Mouse (Mus musculus): ENCODE results near the gene Tm9sf2. TPM values are rescaled to one million over a fixed set of nuclear protein-coding genes. Genes with fewer than 3 reads are reported as not detected.
A peak's percentile ranks its signal among the peaks of the same experiment; 100 is the strongest.
"Not testable (repeated sequence)": the region's sequence is repeated elsewhere in the genome, so short reads cannot be mapped to it uniquely, and the experiment has no call there.

Gene Tm9sf2
- polyA plus RNA-seq, 1 experiment from 2014 or later: 72.6 TPM

GRCm38 (mm10) chr14:122101890-122102289 is 4.9 kb upstream of the Tm9sf2 start:
- 82% methylated on average over 9 of the region's 9 CpGs for WGBS (ENCODE audit: insufficient replicate concordance)
- H3K4me3 ChIP-seq (replicated peaks); H3K36me3 ChIP-seq (replicated peaks); H3K27ac ChIP-seq (replicated peaks); ATAC-seq (ENCODE audit: insufficient read depth); H3K9me3 ChIP-seq (replicated peaks); H3K27me3 ChIP-seq; H3K4me2 ChIP-seq; H3K9ac ChIP-seq: not testable (repeated sequence)
- H3K4me1 ChIP-seq (replicated peaks): peaks cover 20% of the 10 kb centered on the region

DNA sequence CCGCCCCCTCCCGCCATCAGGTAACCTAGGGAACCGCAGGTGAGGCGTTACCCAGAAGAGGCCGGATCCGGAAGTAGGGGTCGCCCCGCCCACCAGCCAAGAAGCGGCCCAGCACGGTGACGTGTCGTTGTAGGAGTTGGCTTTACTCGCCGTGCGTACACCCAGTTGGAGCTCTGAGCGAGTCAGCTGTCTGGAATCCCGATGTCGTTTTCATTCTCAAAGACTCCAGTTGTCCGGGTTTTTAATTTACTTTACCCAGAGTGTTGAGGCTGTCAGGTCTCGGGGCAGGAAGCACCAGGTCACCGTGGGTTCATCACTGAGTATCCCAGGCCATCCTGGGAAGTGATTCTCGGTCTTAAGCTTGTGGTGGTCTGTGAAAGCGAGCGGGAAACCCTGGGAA is 2.0 kb upstream of the Tm9sf2 start:
- no peaks in the 10 kb centered on the region for H3K27me3 ChIP-seq
- H3K27ac ChIP-seq (replicated peaks): peak overlapping the region; percentile 96
- peak overlapping the region; percentile 99 for H3K9ac ChIP-seq
- WGBS (ENCODE audit: insufficient replicate concordance): 2% methylated on average over 24 of the region's 24 CpGs
- ATAC-seq (ENCODE audit: insufficient read depth): peak; percentile 86
- H3K4me3 ChIP-seq (replicated peaks): peak overlapping the region; percentile 100
- H3K4me2 ChIP-seq: peak overlapping the region; percentile 84
- no peaks in the 10 kb centered on the region for H3K9me3 ChIP-seq (replicated peaks)
- peaks cover 37% of the 10 kb centered on the region for H3K4me1 ChIP-seq (replicated peaks)
- H3K36me3 ChIP-seq (replicated peaks): no peaks in the 10 kb centered on the region

- peak overlapping the region; percentile 96 for H3K27ac ChIP-seq (replicated peaks)
- H3K9me3 ChIP-seq (replicated peaks): no peaks in the 10 kb centered on the region
- H3K4me1 ChIP-seq (replicated peaks): peaks cover 43% of the 10 kb centered on the region
- peak overlapping the region; percentile 100 for H3K4me3 ChIP-seq (replicated peaks)
- no peaks in the 10 kb centered on the region for H3K27me3 ChIP-seq
- ATAC-seq (ENCODE audit: insufficient read depth): no peak
- 58% methylated on average over 16 of the region's 16 CpGs for WGBS (ENCODE audit: insufficient replicate concordance)
- peak overlapping the region; percentile 84 for H3K4me2 ChIP-seq
- H3K9ac ChIP-seq: peak overlapping the region; percentile 99
- peaks cover 2% of the 10 kb centered on the region; the same call in 1 of the 2 replicates for H3K36me3 ChIP-seq (replicated peaks)
Measured at GRCm38 (mm10) chr14:122105391-122106285, 1.2 kb upstream of the Tm9sf2 start.

GRCm38 (mm10) chr14:122107481-122108214 is 810 bp downstream of the Tm9sf2 start:
- Histone ChIP-seq H3K4me2 (peak overlapping the region; percentile 84), H3K27ac (replicated peaks) (peak overlapping the region; percentile 96), H3K9ac (peak overlapping the region; percentile 99), H3K27me3 (no peaks in the 10 kb centered on the region), H3K9me3 (replicated peaks) (no peaks in the 10 kb centered on the region), H3K4me3 (replicated peaks) (peak overlapping the region; percentile 100), H3K36me3 (replicated peaks) (peaks cover 19% of the 10 kb centered on the region), H3K4me1 (replicated peaks) (peaks cover 46% of the 10 kb centered on the region)
- ATAC-seq (ENCODE audit: insufficient read depth): peak; percentile 20
- 3% methylated on average over 44 of the region's 44 CpGs for WGBS (ENCODE audit: insufficient replicate concordance)

GRCm38 (mm10) chr14:122111681-122112080 is 4.8 kb downstream of the Tm9sf2 start:
- ATAC-seq (ENCODE audit: insufficient read depth): no peak
- no peak overlapping the region for H3K9ac ChIP-seq
- H3K4me1 ChIP-seq (replicated peaks): peaks cover 28% of the 10 kb centered on the region
- peaks cover 21% of the 10 kb centered on the region for H3K36me3 ChIP-seq (replicated peaks)
- no peak overlapping the region for H3K4me3 ChIP-seq (replicated peaks)
- H3K27ac ChIP-seq (replicated peaks): no peak overlapping the region
- 86% methylated on average over 2 of the region's 2 CpGs for WGBS (ENCODE audit: insufficient replicate concordance)
- H3K4me2 ChIP-seq: no peak overlapping the region
- no peaks in the 10 kb centered on the region for H3K9me3 ChIP-seq (replicated peaks)
- H3K27me3 ChIP-seq: no peaks in the 10 kb centered on the region

DNA sequence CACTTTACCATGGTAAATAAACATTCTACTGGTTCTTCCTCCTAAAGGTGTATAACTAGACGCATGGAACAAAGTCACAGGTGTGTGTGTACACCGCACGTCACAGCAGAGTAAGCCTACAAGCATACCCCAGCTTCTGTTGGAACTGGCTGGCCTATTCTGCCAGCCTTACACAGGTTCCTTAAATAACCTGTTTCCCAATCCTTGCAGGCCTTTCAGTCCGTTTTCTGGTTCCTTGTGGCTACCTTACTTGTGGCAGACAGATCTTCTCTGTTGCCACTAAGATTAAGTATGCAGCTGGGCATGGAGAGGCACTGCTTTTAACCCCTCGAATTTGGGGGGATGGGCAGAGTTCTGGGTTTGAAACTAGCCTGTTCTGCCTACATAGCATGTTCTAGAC is 5.5 kb downstream of the Tm9sf2 start:
- no peak overlapping the region for H3K4me3 ChIP-seq (replicated peaks)
- no peak overlapping the region for H3K9ac ChIP-seq
- H3K27ac ChIP-seq (replicated peaks): no peak overlapping the region
- 70% methylated on average over 5 of the region's 5 CpGs for WGBS (ENCODE audit: insufficient replicate concordance)
- peaks cover 21% of the 10 kb centered on the region for H3K36me3 ChIP-seq (replicated peaks)
- no peaks in the 10 kb centered on the region for H3K27me3 ChIP-seq
- no peaks in the 10 kb centered on the region for H3K9me3 ChIP-seq (replicated peaks)
- no peak for ATAC-seq (ENCODE audit: insufficient read depth)
- no peak overlapping the region for H3K4me2 ChIP-seq
- H3K4me1 ChIP-seq (replicated peaks): peaks cover 28% of the 10 kb centered on the region

DNA sequence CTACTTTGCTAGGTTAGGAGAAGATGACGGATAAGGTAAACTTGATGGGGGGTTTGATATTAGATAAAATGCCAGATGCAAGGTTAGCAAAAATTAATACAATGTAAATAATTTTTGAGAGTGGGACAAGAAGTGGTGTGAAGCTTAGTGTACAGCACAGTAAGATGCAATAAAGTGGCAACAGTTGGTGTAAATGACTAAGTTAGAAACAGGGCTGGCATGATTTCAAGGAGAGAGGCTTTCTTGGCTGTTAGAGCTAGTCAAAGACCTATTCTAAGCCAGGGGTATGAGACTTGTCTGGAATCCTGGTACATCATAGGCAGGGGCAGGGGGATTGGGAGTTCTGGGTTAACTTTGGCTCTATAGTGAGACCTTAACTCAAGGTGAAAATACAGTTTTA is 9.4 kb downstream of the Tm9sf2 start:
- Histone ChIP-seq H3K27ac (replicated peaks) (no peak overlapping the region), H3K9me3 (replicated peaks) (no peaks in the 10 kb centered on the region), H3K4me2 (no peak overlapping the region), H3K9ac (no peak overlapping the region), H3K4me1 (replicated peaks) (0 out of 2 replicates have a peak, but pooled peaks cover 2% of the 10 kb centered on the region), H3K4me3 (replicated peaks) (no peak overlapping the region), H3K36me3 (replicated peaks) (peaks cover 14% of the 10 kb centered on the region), H3K27me3 (no peaks in the 10 kb centered on the region)
- WGBS (ENCODE audit: insufficient replicate concordance): 78% methylated on average over 1 of the region's 1 CpGs
- no peak for ATAC-seq (ENCODE audit: insufficient read depth)

DNA sequence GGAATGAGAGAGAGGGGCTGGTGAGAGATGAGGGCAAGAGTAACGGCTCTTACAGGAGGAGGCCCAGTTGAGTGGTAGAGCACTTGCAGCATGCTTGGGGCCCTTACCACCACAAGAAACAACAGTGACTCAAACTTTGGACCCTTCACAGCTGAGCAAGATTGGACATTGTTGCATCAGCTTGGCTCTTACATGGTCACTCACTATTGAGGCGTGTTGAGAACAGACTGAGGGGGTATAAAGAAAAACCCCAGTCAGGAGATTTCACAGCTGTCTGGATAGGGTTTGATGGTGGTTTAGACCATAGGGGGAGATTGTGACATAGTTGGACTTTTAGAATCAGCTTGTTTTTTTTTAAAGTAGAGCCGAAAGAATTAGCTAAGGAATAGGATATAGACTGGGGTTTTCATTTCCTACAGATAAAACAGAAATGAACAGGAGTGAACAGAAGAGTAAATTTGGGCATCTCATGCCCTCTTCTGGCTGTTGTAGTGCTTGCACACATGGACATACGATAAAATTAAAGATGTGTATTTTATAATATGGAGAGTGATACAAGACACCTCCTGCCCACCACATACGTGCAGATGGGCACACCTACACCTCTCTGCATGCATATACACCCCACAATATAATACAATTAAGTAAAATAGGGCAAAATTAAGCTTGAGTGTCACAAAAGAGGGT is 23.4 kb downstream of the Tm9sf2 start:
- Histone ChIP-seq H3K9me3 (replicated peaks) (no peaks in the 10 kb centered on the region), H3K4me3 (replicated peaks) (no peak overlapping the region), H3K27me3 (no peaks in the 10 kb centered on the region), H3K36me3 (replicated peaks) (peaks cover 60% of the 10 kb centered on the region), H3K27ac (replicated peaks) (no peak overlapping the region), H3K4me1 (replicated peaks) (peaks cover 4% of the 10 kb centered on the region), H3K9ac (no peak overlapping the region), H3K4me2 (no peak overlapping the region)
- WGBS (ENCODE audit: insufficient replicate concordance): 67% methylated on average over 5 of the region's 5 CpGs
- ATAC-seq (ENCODE audit: insufficient read depth): no peak

- H3K27me3 ChIP-seq: no peaks in the 10 kb centered on the region
- no peak overlapping the region for H3K9ac ChIP-seq
- no peaks in the 10 kb centered on the region for H3K9me3 ChIP-seq (replicated peaks)
- WGBS (ENCODE audit: insufficient replicate concordance): 82% methylated on average over 2 of the region's 2 CpGs
- peaks cover 4% of the 10 kb centered on the region for H3K4me1 ChIP-seq (replicated peaks)
- no peak overlapping the region for H3K27ac ChIP-seq (replicated peaks)
- no peak for ATAC-seq (ENCODE audit: insufficient read depth)
- H3K36me3 ChIP-seq (replicated peaks): peaks cover 49% of the 10 kb centered on the region
- no peak overlapping the region for H3K4me2 ChIP-seq
- no peak overlapping the region for H3K4me3 ChIP-seq (replicated peaks)
Measured at GRCm38 (mm10) chr14:122131644-122132043, 24.8 kb downstream of the Tm9sf2 start.

DNA sequence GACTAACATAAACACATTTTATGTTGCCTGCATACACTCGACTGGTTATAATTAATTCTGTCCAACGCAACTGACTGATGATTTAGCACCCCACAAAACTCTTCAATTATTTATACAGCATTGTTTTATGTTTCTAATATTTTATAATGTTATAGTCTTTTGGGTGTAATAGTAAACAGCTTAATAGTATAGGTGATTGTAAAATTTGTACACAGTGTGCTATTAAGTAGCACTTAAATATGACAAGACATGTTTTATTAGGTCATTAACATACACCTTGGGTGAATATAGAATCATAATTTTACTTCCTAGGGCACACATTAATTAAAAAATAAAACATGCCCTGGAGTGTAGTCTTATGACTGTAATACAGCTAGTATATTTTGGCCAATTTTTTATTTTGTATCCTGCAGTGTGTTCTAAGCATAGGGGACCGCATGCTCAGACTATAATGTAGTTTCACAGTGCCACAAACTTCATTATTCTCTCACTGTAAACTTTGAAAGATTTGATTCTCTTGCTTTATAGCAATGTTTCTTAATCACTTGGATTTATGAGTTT is 29.6 kb downstream of the Tm9sf2 start:
- no peak overlapping the region for H3K27ac ChIP-seq (replicated peaks)
- H3K27me3 ChIP-seq: no peaks in the 10 kb centered on the region
- no peaks in the 10 kb centered on the region for H3K9me3 ChIP-seq (replicated peaks)
- 75% methylated on average over 3 of the region's 3 CpGs for WGBS (ENCODE audit: insufficient replicate concordance)
- no peak overlapping the region for H3K4me3 ChIP-seq (replicated peaks)
- peaks cover 49% of the 10 kb centered on the region for H3K36me3 ChIP-seq (replicated peaks)
- H3K4me2 ChIP-seq: no peak overlapping the region
- no peak for ATAC-seq (ENCODE audit: insufficient read depth)
- H3K4me1 ChIP-seq (replicated peaks): no peaks in the 10 kb centered on the region
- no peak overlapping the region for H3K9ac ChIP-seq

Measured in liver, embryonic 15.5 days (tissue).